Mouse (Mus musculus): ENCODE results near the gene Crlf1. TPM values are rescaled to one million over a fixed set of nuclear protein-coding genes. Genes with fewer than 3 reads are reported as not detected.

Gene Crlf1
- not detected for polyA plus RNA-seq (2017; shearing (Covaris generic))

DNA sequence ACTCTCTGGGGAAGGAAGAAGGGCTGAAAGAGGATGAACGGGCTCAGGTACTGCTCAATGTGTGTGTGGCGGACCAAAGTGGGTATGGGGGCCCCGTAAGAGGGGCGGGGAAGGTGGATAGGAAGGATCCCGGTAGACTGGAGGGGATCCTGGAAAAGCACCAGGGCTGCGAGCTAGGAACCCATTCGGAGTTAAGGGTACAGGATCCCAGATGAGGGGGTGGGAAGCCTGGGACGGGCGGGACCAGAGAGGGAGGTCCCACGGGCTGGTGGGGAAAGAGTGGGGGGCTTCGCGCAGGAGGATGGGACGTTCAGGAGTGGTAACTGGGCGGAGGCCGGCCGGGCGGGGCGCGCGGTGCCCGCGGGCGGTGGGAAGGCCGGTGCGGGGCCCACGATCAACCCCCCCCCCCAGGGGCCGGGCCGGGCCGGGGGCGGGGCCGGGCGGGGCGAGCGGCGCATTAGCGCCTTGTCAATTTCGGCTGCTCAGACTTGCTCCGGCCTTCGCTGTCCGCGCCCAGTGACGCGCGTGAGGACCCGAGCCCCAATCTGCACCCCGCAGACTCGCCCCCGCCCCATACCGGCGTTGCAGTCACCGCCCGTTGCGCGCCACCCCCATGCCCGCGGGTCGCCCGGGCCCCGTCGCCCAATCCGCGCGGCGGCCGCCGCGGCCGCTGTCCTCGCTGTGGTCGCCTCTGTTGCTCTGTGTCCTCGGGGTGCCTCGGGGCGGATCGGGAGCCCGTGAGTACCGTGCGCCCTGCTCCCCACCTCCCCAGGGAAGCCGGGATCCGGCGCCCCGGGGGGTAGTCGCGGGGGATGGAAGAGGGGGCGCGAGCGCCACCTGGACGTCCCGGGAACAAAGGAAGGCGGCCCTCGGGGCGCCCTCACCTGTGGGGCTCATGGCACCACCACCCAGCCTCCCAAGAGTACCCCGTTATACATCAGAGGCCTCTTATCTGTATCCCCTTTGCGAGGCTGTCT, at the start of gene Crlf1:
Gene Crlf1 (plus strand): TSS at position 495 of the 977 bp plus-strand sequence.

DNA sequence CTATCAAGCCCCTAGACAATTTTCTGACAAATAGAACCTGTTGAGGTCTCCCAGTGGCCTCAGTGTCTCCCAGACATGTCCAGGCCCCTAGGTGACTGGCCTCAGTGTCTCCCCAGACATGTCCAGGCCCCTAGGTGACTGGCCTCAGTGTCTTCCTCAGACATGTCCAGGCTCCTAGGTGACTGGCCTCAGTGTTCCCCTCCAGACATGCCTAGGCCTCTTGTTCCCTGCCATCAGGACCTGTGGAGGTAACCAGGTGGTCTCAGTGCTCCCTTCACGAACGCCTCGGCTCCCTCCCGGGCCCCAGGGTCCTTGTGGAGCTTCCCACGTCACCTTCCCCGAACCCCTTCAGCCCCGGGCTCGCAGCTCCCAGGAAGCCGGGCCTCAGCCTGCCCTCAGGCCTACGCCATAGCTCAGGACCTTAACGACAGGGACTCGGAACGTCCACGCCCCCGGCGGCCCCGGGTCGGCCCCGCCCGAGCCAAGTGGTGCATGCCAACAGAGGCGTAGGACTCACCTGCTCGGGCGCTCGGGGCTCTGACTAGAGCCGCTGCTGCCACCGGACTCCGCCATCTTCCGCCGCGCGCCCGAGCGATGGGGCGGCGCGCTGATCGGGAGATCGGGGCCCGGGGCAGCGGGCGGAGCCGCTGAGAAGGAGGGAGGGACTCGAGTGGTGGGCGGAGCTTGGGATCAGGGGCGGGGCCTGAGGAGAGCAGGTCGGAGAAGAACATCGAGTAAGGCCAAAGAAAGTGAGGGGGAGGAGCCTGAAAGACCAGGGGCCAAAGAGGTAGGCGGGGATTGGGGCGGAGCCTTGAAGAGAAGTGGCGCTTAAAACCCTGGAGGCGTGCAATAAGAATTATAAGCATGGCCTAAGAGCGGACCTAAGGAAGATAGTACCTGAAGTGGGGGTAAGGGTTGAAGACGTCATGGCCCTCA, 16.4 kb upstream of the Crlf1 start, which contains the start of gene Klhl26:
Gene Klhl26 (minus strand): TSS at position 636 of the 936 bp plus-strand sequence.

GRCm38 (mm10) chr8:70486941-70487520, 5.9 kb upstream of the Crlf1 start, which contains the start of gene Tmem59l:
Gene Tmem59l, minus strand, starts transcription at chr8:70487358.

DNA sequence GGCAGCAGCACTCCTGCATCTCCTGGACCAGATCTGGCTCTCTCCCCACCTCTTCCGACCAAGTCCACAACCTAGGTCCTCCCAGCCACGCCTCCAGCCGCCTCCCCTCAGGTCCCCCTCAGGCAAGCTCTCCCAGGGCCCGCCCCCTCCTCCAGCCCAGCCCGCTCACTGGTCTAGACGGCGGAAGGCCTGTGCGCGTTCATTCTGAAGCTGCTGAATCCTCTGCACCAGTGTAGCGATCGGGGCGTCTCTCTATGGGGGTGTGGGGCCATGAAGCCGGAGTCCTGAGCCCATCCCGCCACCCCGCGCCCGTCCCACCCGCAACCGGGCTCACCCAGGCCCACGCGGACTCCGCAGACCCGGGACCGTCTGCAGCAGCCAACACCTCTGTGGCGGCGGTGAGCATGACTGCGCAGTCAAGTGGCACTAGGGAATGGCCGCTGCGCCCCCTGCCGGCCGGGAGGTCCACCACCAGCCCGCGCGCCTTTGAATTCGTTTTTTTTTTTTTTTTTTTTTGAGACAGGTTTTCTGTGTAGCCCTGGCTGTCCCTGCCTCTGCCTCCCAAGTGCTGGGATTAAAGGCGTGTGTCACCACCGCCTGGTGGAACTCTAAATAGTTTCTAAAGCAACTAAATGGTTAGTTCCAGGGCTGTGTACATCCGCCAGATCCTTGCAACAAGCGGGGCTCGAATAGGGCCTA, 13.5 kb downstream of the Crlf1 start, which contains the start of gene Rex1bd:
Gene Rex1bd (minus strand): TSS at position 425 of the 699 bp plus-strand sequence.

DNA sequence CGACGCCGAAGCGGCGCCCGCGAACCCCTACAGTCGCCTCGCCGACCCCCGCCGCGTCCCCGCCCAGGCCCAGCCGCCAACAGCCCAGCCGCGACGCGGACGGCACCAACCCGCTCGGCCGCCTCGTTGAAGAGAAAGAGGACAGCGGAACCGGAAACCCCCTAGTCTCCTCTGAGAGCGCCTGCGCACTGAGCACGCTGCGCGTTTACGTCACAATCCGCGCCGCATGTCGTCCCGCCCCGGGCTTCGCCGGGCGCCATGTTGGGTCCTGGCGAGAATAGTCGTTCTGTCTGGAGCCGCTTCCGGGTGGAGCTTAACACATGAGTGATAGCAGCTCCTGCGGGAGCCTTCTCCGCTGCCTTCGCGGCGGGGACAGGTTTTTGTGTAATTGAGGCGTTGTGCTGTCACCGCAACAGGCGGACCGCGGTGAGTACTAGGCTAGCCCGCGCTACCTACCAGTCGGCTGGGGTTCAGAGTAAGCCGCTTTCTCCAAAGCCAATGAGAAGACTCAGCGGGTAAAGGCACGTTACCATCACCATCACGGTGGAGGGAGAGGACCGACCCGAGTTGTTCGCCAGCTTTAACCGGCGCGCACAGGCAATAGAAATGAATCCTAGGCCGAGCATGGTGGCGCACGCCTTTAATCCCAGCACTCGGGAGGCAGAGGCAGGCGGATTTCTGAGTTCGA, 17.4 kb downstream of the Crlf1 start, which contains the start of gene Uba52:
Gene Uba52 (minus strand): TSS at position 574 of the 688 bp plus-strand sequence.

GRCm38 (mm10) chr8:70527512-70528181, 34.7 kb downstream of the Crlf1 start, which contains the start of the genes Fkbp8 and Kxd1:
Gene Fkbp8, plus strand, starts transcription at chr8:70527724.
Gene Kxd1, minus strand, starts transcription at chr8:70527956.

DNA sequence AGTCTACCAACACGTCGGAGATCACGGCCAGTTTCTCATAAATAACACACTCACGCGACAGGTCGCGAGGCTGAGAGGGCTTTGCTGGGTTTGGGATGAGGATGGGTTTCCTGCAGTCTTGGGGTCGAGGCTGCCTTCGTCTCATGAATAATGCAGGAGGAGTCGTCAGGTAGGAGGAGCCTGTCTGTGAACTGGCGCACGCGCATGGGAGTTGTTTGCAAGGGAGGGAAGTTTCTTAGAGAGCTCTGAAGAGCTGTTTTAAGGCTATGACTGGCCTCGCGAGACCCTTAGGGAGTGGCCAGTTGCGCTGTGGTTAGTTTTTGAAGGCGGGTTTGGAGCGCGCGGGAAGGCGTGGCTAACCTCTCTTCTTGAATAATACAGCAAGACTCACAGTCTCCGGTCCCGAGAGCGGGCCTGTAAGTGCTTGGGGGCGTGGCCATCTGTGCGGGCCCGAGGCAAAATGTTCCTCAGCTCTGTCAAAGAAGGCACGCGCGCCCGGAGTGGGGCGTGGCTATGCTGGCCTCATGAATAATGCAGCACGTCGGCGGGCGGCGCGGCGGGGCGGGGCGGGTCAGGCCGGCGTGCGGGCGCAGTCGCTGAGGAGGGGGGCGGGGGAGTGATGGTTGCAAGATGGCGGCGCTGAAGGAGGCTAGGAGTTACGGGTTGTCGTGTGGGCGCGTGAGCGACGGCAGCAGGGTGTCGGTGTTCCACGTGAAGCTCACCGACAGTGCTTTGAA, 46.3 kb downstream of the Crlf1 start, which contains the start of gene Ell:
Gene Ell (plus strand): TSS at position 381 of the 737 bp plus-strand sequence.

Other genes starting within 250 kb of the Crlf1 start
- 2.6 TPM for gene Homer3, start 210.3 kb upstream of the Crlf1 start, polyA plus RNA-seq (2017; shearing (Covaris generic))
- 60.5 TPM for gene Ddx49, start 190.7 kb upstream of the Crlf1 start, polyA plus RNA-seq (2017; shearing (Covaris generic))
- gene Cope, start 190.6 kb upstream of the Crlf1 start, polyA plus RNA-seq (2017; shearing (Covaris generic)): 237 TPM
- not detected for gene Cers1, start 177.4 kb upstream of the Crlf1 start, polyA plus RNA-seq (2017; shearing (Covaris generic))
- gene Gdf1, start 163.3 kb upstream of the Crlf1 start, polyA plus RNA-seq (2017; shearing (Covaris generic)): 0.44 TPM
- 88.8 TPM for gene Upf1, start 139.9 kb upstream of the Crlf1 start, polyA plus RNA-seq (2017; shearing (Covaris generic))
- gene Comp, start 119.6 kb upstream of the Crlf1 start, polyA plus RNA-seq (2017; shearing (Covaris generic)): 2.4 TPM
- 12.2 TPM for gene Crtc1, start 53.6 kb upstream of the Crlf1 start, polyA plus RNA-seq (2017; shearing (Covaris generic))
- 9.8 TPM for gene Klhl26, start 16.2 kb upstream of the Crlf1 start, polyA plus RNA-seq (2017; shearing (Covaris generic))
- not detected for gene Tmem59l, start 5.8 kb upstream of the Crlf1 start, polyA plus RNA-seq (2017; shearing (Covaris generic))
- gene Rex1bd, start 13.6 kb downstream of the Crlf1 start, polyA plus RNA-seq (2017; shearing (Covaris generic)): 62.7 TPM
- 1,566 TPM for gene Uba52, start 17.6 kb downstream of the Crlf1 start, polyA plus RNA-seq (2017; shearing (Covaris generic))
- gene Fkbp8, start 34.6 kb downstream of the Crlf1 start, polyA plus RNA-seq (2017; shearing (Covaris generic)): 382 TPM
- 67.1 TPM for gene Kxd1, start 34.8 kb downstream of the Crlf1 start, polyA plus RNA-seq (2017; shearing (Covaris generic))
- 42.9 TPM for gene Ell, start 46.3 kb downstream of the Crlf1 start, polyA plus RNA-seq (2017; shearing (Covaris generic))
- gene Isyna1, start 101.2 kb downstream of the Crlf1 start, polyA plus RNA-seq (2017; shearing (Covaris generic)): 86.8 TPM
- gene Ssbp4, start 115.7 kb downstream of the Crlf1 start, polyA plus RNA-seq (2017; shearing (Covaris generic)): 127 TPM
- 0.36 TPM for gene Lrrc25, start 123.0 kb downstream of the Crlf1 start, polyA plus RNA-seq (2017; shearing (Covaris generic))
- not detected for gene Gdf15, start 139.3 kb downstream of the Crlf1 start, polyA plus RNA-seq (2017; shearing (Covaris generic))
- 0.44 TPM for gene Pgpep1, start 167.2 kb downstream of the Crlf1 start, polyA plus RNA-seq (2017; shearing (Covaris generic))
- 329 TPM for gene Lsm4, start 180.1 kb downstream of the Crlf1 start, polyA plus RNA-seq (2017; shearing (Covaris generic))
- gene Jund, start 205.8 kb downstream of the Crlf1 start, polyA plus RNA-seq (2017; shearing (Covaris generic)): 969 TPM
- gene Iqcn, start 210.3 kb downstream of the Crlf1 start, polyA plus RNA-seq (2017; shearing (Covaris generic)): 0.07 TPM
- not detected for gene Gm3336, start 225.4 kb downstream of the Crlf1 start, polyA plus RNA-seq (2017; shearing (Covaris generic))
- gene Pde4c, start 230.6 kb downstream of the Crlf1 start, polyA plus RNA-seq (2017; shearing (Covaris generic)): 0.22 TPM

Measured in naive thymus-derived CD4-positive, alpha-beta T cell, adult 5 months (primary cell).